Mouse (Mus musculus): ENCODE measurements at regions not wholly inside any gene's neighbourhood (a gene's known extent, or its start where the extent isn't known, plus 50 kb on each side); places are given as distances from the start of the nearest gene placed in this dataset.
"Not testable (repeated sequence)": the region's sequence is repeated elsewhere in the genome, so short reads cannot be mapped to it uniquely, and the experiment has no call there.

GRCm38 (mm10) chr8:18005660-18006059 lies 972.4 kb downstream of the Defb40 start:
- no peak for DNase-seq (ENCODE audit: low spot score in 2 of 2)

- no peak for DNase-seq (ENCODE audit: low spot score in 2 of 2)
These were observed 977.3 kb downstream of the Defb40 start for GRCm38 (mm10) chr8:18000750-18001149.

- no peak for DNase-seq (ENCODE audit: low spot score in 2 of 2)
These were observed 993.3 kb downstream of the Defb40 start for GRCm38 (mm10) chr8:17984779-17985178.

GRCm38 (mm10) chr8:17948848-17949247 lies 1029.2 kb downstream of the Defb40 start:
- no peak for DNase-seq (ENCODE audit: low spot score in 2 of 2)

GRCm38 (mm10) chr8:17948053-17948834 lies 1029.8 kb downstream of the Defb40 start:
- DNase-seq (ENCODE audit: low spot score in 2 of 2), result no peak

GRCm38 (mm10) chr8:17934696-17935095 lies 1043.4 kb downstream of the Defb40 start:
- DNase-seq (ENCODE audit: low spot score in 2 of 2), result no peak

- DNase-seq (ENCODE audit: low spot score in 2 of 2), result no peak
These were observed 1068.7 kb downstream of the Defb40 start for GRCm38 (mm10) chr8:17909316-17909715.

- not testable (repeated sequence) for DNase-seq (ENCODE audit: low spot score in 2 of 2)
These were observed 1089.5 kb downstream of the Defb40 start for GRCm38 (mm10) chr8:17888598-17888997.

GRCm38 (mm10) chr8:17863388-17863787 lies 1114.7 kb downstream of the Defb40 start:
- DNase-seq (ENCODE audit: low spot score in 2 of 2), result no peak
